Mouse (Mus musculus): ENCODE results near the gene Slfn8. TPM values are rescaled to one million over a fixed set of nuclear protein-coding genes. Genes with fewer than 3 reads are reported as not detected.

Gene Slfn8
- polyA plus RNA-seq (2012; rRNA removed): 0.30 and 0.38 TPM in 2 replicates

DNA sequence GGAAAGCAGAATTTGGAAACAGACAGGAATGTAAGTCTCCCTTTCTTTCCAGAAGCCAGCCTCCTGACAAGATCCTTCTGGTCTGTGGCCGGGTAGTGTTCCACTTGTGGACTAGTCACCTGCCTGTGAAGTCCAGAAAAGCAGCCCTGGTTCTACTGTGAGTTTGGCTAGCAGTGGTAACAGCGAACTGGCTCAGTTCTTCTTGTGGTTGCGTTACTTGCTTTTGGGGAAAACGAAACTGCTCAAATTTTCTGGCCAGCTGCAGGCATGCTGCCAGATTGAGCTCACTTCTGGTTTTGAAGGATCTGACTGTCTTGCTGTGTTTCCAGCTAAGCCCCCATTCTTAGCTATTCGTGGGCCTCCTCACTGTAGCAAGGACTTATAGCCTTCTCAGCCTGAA is at the start of gene Slfn8:
TSS of gene Slfn8 (minus strand) at position 190 of the 400 bp plus-strand sequence.

DNA sequence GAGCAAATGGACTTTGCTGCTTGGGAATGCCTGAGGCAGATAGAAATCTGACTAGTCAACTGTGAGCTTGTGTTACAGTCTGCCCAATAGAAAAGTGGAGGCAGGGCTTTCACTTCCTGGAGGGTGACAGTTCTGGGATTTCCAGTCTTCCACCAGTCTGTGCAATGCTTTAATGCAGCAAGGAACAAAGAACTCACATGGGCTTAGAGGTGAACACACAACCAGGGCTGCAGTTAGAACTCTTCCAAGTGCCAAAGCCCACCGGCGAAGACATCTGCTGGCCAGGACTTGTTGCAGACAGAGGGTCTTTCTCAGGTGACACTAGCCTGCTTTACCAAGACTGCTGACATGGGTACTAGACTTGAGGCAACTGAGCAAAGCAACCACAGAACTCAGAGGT is 44.3 kb upstream of the Slfn8 start, which contains the start of gene Slfn2:
TSS of gene Slfn2 (plus strand) at position 167 of the 400 bp plus-strand sequence.

DNA sequence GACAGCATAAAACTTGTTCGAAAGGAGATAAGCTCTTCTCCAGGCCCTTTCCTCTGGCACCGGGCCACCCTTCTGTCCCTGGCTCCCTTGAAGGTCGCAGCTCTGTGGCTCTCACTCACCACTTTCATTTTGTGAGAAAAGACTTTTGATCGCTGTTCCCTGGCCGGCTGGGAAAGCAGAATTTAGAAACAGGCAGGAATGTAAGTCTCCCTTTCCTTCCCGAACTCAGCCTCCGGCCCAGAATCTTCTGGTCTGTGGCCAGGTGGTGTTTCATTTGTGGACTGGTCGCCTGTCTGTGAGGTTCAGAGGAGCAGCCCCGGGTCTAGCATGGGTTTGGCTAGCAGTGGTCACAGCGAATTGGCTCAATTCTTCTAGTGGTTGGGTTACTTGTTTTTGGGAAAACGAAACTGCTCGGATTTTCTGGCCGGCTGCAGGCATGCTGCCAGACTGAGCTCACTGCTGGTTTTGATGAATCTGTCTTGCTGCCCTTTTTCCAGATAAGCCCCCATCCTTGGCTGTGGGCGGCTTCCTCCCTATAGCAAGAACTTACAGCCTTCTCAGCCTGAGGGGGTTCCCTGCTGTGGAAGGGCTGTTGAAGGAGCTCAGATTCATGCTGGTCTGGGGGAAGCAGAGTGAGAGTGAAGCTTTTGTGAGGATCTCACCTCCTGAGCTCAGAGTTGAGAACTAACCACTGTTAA is 29.0 kb downstream of the Slfn8 start, which contains the start of gene Slfn9:
TSS of gene Slfn9 (minus strand) at position 362 of the 698 bp plus-strand sequence.

Other genes starting within 250 kb of the Slfn8 start
- gene Lig3, start 239.7 kb downstream of the Slfn8 start, polyA plus RNA-seq (2012; rRNA removed): 23.8 and 27.0 TPM in 2 replicates
- gene Rffl, start 149.6 kb downstream of the Slfn8 start, polyA plus RNA-seq (2012; rRNA removed): 11.7 and 12.7 TPM in 2 replicates
- gene Rad51d, start 130.2 kb downstream of the Slfn8 start, polyA plus RNA-seq (2012; rRNA removed): 18.5 and 26.8 TPM in 2 replicates
- 0.09 and 0.30 TPM in 2 replicates for gene Fndc8, start 128.7 kb downstream of the Slfn8 start, polyA plus RNA-seq (2012; rRNA removed)
- gene Nle1, start 112.4 kb downstream of the Slfn8 start, polyA plus RNA-seq (2012; rRNA removed): 91.1 and 92.9 TPM in 2 replicates
- 8.5 and 12.4 TPM in 2 replicates for gene Unc45b, start 110.3 kb downstream of the Slfn8 start, polyA plus RNA-seq (2012; rRNA removed)
- gene Slfn5, start 69.5 kb downstream of the Slfn8 start, polyA plus RNA-seq (2012; rRNA removed): 2.1 and 2.2 TPM in 2 replicates
- gene Slfn9, start 29.0 kb downstream of the Slfn8 start, polyA plus RNA-seq (2012; rRNA removed): 0.76 and 0.91 TPM in 2 replicates
- 2.4 and 2.8 TPM in 2 replicates for gene Slfn2, start 44.3 kb upstream of the Slfn8 start, polyA plus RNA-seq (2012; rRNA removed)
- 0.34 and 0.50 TPM in 2 replicates for gene Slfn1, start 96.0 kb upstream of the Slfn8 start, polyA plus RNA-seq (2012; rRNA removed)
- 0.34 and 0.53 TPM in 2 replicates for gene Slfn4, start 154.4 kb upstream of the Slfn8 start, polyA plus RNA-seq (2012; rRNA removed)
- 0.21 and 0.32 TPM in 2 replicates for gene Slfn3, start 170.5 kb upstream of the Slfn8 start, polyA plus RNA-seq (2012; rRNA removed)

Measured in ovary, adult 2 months (tissue).